ENCODE assay signal across 8 mouse cellular contexts in the genomic region with DNA sequence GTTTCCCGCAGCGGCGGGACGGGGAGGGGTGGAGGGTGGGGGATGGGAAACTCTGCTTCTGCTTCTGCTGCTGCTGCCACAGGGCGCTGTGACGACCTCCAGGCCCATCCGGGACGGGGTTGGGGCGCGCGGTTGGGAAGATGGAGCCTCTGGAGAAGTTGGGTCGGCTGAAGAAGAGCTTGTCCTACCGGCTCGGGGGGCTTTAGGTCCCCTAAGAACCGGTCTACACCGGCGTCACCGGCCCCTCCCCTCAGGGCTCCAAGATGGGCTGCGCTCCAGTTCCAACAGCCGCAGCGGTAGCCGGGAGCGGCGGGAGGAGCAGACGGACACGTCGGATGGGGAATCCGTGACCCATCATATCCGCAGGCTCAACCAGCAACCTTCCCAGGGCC. TPM values are rescaled to one million over a fixed set of nuclear protein-coding genes. Genes with fewer than 3 reads are reported as not detected.
DNase-seq lines count a peak whose midpoint lies in the region; ATAC-seq and TF ChIP-seq lines count a peak whose summit lies in the region.

No protein-coding gene starts in this region.

- TF ChIP-seq EP300 in heart, adult 2 months (IDR thresholded peaks at IDR 0.05; ENCODE audit: insufficient read depth, low read depth, low read length) = no peak

- H3K9me3 ChIP-seq in embryonic facial prominence, embryonic 11.5 days (replicated peaks; ENCODE audit: control insufficient read depth, low read length) = no peaks in the 10 kb centered on the region
- H3K9me3 ChIP-seq in limb, embryonic 14.5 days (ENCODE audit: control insufficient read depth, low read length) = no peaks in the 10 kb centered on the region
- no peaks in the 10 kb centered on the region for H3K9me3 ChIP-seq in midbrain, embryonic 13.5 days

- peaks cover 8% of the 10 kb centered on the region for H3K36me3 ChIP-seq in spleen, adult 2 months (ENCODE audit: control insufficient read depth, insufficient read depth, low read length)
- peaks cover 4% of the 10 kb centered on the region; the same call in 1 of the 2 replicates for H3K36me3 ChIP-seq in embryonic facial prominence, embryonic 11.5 days (replicated peaks; ENCODE audit: control insufficient read depth, insufficient read depth, low read depth, low read length)
- H3K36me3 ChIP-seq in heart, adult 2 months (ENCODE audit: control insufficient read depth, insufficient read depth, low read length) = no peaks in the 10 kb centered on the region
- peaks cover 35% of the 10 kb centered on the region for H3K36me3 ChIP-seq in limb, embryonic 14.5 days (ENCODE audit: control insufficient read depth, insufficient read depth, low read length)
- H3K36me3 ChIP-seq in midbrain, embryonic 13.5 days = peaks cover 44% of the 10 kb centered on the region

- TF ChIP-seq CTCF in spleen, adult 2 months (IDR thresholded peaks at IDR 0.05; ENCODE audit: extremely low read depth, insufficient read depth, insufficient read length, insufficient replicate concordance) = no peak
- TF ChIP-seq CTCF in heart, adult 2 months (IDR thresholded peaks at IDR 0.05) = no peak

- H3K4me3 ChIP-seq in spleen, adult 2 months (ENCODE audit: extremely low read depth, insufficient read depth, insufficient read length) = peak overlapping the region; percentile 96
- peak overlapping the region; percentile 96 for H3K4me3 ChIP-seq in embryonic facial prominence, embryonic 11.5 days (ENCODE audit: low read depth, low read length)
- H3K4me3 ChIP-seq in heart, adult 2 months = peak overlapping the region; percentile 65
- H3K4me3 ChIP-seq in limb, embryonic 14.5 days (replicated peaks; ENCODE audit: low read length) = peak overlapping the region; percentile 58
- H3K4me3 ChIP-seq in midbrain, embryonic 13.5 days (replicated peaks) = peak overlapping the region; percentile 97

- 1% methylated on average over 29 of the region's 29 CpGs for WGBS in spleen, adult 2 months
- WGBS in embryonic facial prominence, embryonic 11.5 days = under 1% methylated on average over 24 of the region's 29 CpGs
- under 1% methylated on average over 29 of the region's 29 CpGs for WGBS in heart, adult 2 months
- WGBS in limb, embryonic 14.5 days = 0% methylated on average over 22 of the region's 29 CpGs
- 1% methylated on average over 27 of the region's 29 CpGs for WGBS in midbrain, embryonic 13.5 days

- no peak for TF ChIP-seq POLR2A in spleen, adult 2 months (IDR thresholded peaks at IDR 0.05; ENCODE audit: low read depth, low read length)
- TF ChIP-seq POLR2A in heart, adult 2 months (IDR thresholded peaks at IDR 0.05; ENCODE audit: insufficient read depth, low read depth, low read length) = no peak
- TF ChIP-seq POLR2A in limb, embryonic 14.5 days (IDR thresholded peaks at IDR 0.05; ENCODE audit: borderline replicate concordance, extremely low read depth, insufficient read depth, insufficient read length) = no peak

- ATAC-seq in embryonic facial prominence, embryonic 11.5 days (replicated peaks; ENCODE audit: insufficient number of reproducible peaks, low FRiP score, low TSS enrichment, low read depth) = peak; percentile 20; the same call in 1 of the 2 replicates
- peak; percentile 7 for ATAC-seq in limb, embryonic 14.5 days (ENCODE audit: low FRiP score, low read depth)
- peak; percentile 48 for ATAC-seq in midbrain, embryonic 13.5 days

- peaks cover 8% of the 10 kb centered on the region; the same call in 1 of the 2 replicates for H3K4me1 ChIP-seq in spleen, adult 2 months (ENCODE audit: control insufficient read depth, insufficient read depth, insufficient read length)
- H3K4me1 ChIP-seq in embryonic facial prominence, embryonic 11.5 days (ENCODE audit: control insufficient read depth, insufficient read depth, low read length) = no peaks in the 10 kb centered on the region
- peaks cover 2% of the 10 kb centered on the region for H3K4me1 ChIP-seq in heart, adult 2 months (ENCODE audit: control insufficient read depth, insufficient read depth, low read length)
- peaks cover 11% of the 10 kb centered on the region; the same call in 1 of the 2 replicates for H3K4me1 ChIP-seq in limb, embryonic 14.5 days (ENCODE audit: control insufficient read depth, insufficient read depth, low read length)
- H3K4me1 ChIP-seq in midbrain, embryonic 13.5 days (replicated peaks) = peaks cover 26% of the 10 kb centered on the region

- intact Hi-C loops in heart, adult 2 months (cut with DNase I) = no loop called here

- no peaks in the 10 kb centered on the region for H3K27me3 ChIP-seq in spleen, adult 2 months (ENCODE audit: control insufficient read depth, insufficient read depth, low read length)
- H3K27me3 ChIP-seq in embryonic facial prominence, embryonic 11.5 days (ENCODE audit: control insufficient read depth, insufficient read depth, low read length) = no peaks in the 10 kb centered on the region
- no peaks in the 10 kb centered on the region for H3K27me3 ChIP-seq in heart, adult 2 months (ENCODE audit: control insufficient read depth, insufficient read depth, low read length)
- no peaks in the 10 kb centered on the region for H3K27me3 ChIP-seq in limb, embryonic 14.5 days (ENCODE audit: control insufficient read depth, insufficient read depth, low read length)
- no peaks in the 10 kb centered on the region for H3K27me3 ChIP-seq in midbrain, embryonic 13.5 days

- peak overlapping the region; percentile 88 for H3K27ac ChIP-seq in spleen, adult 2 months (ENCODE audit: insufficient read depth, low read length)
- peak overlapping the region; percentile 81 for H3K27ac ChIP-seq in embryonic facial prominence, embryonic 11.5 days (replicated peaks; ENCODE audit: low read depth, low read length)
- peak overlapping the region; percentile 89 for H3K27ac ChIP-seq in heart, adult 2 months
- H3K27ac ChIP-seq in limb, embryonic 14.5 days (replicated peaks; ENCODE audit: low read depth, low read length) = peak overlapping the region; percentile 95
- peak overlapping the region; percentile 94 for H3K27ac ChIP-seq in midbrain, embryonic 13.5 days

- H3K79me2 ChIP-seq in heart, adult 2 months (replicated peaks; ENCODE audit: control insufficient read depth, insufficient read depth, low read length) = no peaks in the 10 kb centered on the region

- peak overlapping the region; percentile 84 for H3K9ac ChIP-seq in embryonic facial prominence, embryonic 11.5 days (replicated peaks; ENCODE audit: low read length)
- H3K9ac ChIP-seq in heart, adult 2 months (ENCODE audit: low read depth, low read length) = peak overlapping the region; percentile 57
- peak overlapping the region; percentile 82 for H3K9ac ChIP-seq in limb, embryonic 14.5 days (ENCODE audit: low read depth, low read length, severe bottlenecking)
- H3K9ac ChIP-seq in midbrain, embryonic 13.5 days (replicated peaks) = peak overlapping the region; percentile 86

- H3K4me2 ChIP-seq in embryonic facial prominence, embryonic 11.5 days (ENCODE audit: low read depth, low read length) = peak overlapping the region; percentile 90
- H3K4me2 ChIP-seq in limb, embryonic 14.5 days (replicated peaks; ENCODE audit: low read depth, low read length, severe bottlenecking) = peak overlapping the region; percentile 73
- H3K4me2 ChIP-seq in midbrain, embryonic 13.5 days (replicated peaks) = peak overlapping the region; percentile 90

- no peak for DNase-seq in spleen, adult 2 months (ENCODE audit: low read depth in 1 of 2, low spot score in 2 of 2)
- no peak for DNase-seq in spleen, adult 12 weeks (ENCODE audit: low spot score)
- DNase-seq in embryonic facial prominence, embryonic 11.5 days (ENCODE audit: low spot score) = peak; percentile 62
- DNase-seq in heart, adult 2 months = peak; percentile 68 to 73
- DNase-seq in kidney, adult 11 months = peak; percentile 49
- DNase-seq in limb, embryonic 14.5 days (ENCODE audit: low spot score) = peak; percentile 52
- DNase-seq in urinary bladder, postnatal 14 days (ENCODE audit: low spot score) = peak; percentile 58

RNA-seq across cellular contexts. Expression of a gene that starts 0.3 kb away (rescaled TPM):
- 19.3 and 24.3 TPM in 2 replicates for polyA plus RNA-seq in spleen, adult 2 months (2012; rRNA removed)
- polyA plus RNA-seq in embryonic facial prominence, embryonic 11.5 days (2014; fragmentation: Nextera tagmentation; extraction: Ambion mirVana) = 37.7 and 38.2 TPM in 2 replicates
- 1 to 10 TPM; 3.9 to 4.3 TPM for total RNA-seq in heart, adult 2 months (2021)
- polyA plus RNA-seq in heart, adult 2 months (2012; rRNA removed) = 6.8 and 7.6 TPM in 2 replicates
- 57.8 and 62.8 TPM in 2 replicates for polyA plus RNA-seq in limb, embryonic 14.5 days (2012; rRNA removed)
- 33.3 and 34.7 TPM in 2 replicates for polyA plus RNA-seq in limb, embryonic 14.5 days (2014; fragmentation: Nextera tagmentation; extraction: Ambion mirVana)
- 69.0 and 74.6 TPM in 2 replicates for polyA plus RNA-seq in midbrain, embryonic 13.5 days (2015; fragmentation: Nextera tagmentation; extraction: Ambion mirVana)

RNA-seq across cellular contexts. Expression of a gene that starts 0.7 kb away (rescaled TPM):
- 28.9 and 33.9 TPM in 2 replicates for polyA plus RNA-seq in spleen, adult 2 months (2012; rRNA removed)
- polyA plus RNA-seq in embryonic facial prominence, embryonic 11.5 days (2014; fragmentation: Nextera tagmentation; extraction: Ambion mirVana) = 31.3 and 32.3 TPM in 2 replicates
- total RNA-seq in heart, adult 2 months (2021) = 10 to 100 TPM; 27.4 to 35.6 TPM
- polyA plus RNA-seq in heart, adult 2 months (2012; rRNA removed) = 17.0 and 18.2 TPM in 2 replicates
- polyA plus RNA-seq in limb, embryonic 14.5 days (2012; rRNA removed) = 37.7 and 41.8 TPM in 2 replicates
- polyA plus RNA-seq in limb, embryonic 14.5 days (2014; fragmentation: Nextera tagmentation; extraction: Ambion mirVana) = 43.4 and 49.5 TPM in 2 replicates
- 46.4 and 50.3 TPM in 2 replicates for polyA plus RNA-seq in midbrain, embryonic 13.5 days (2015; fragmentation: Nextera tagmentation; extraction: Ambion mirVana)

RNA-seq across cellular contexts. Expression of a gene that starts 10.8 kb away (rescaled TPM):
- 65.1 and 79.6 TPM in 2 replicates for polyA plus RNA-seq in spleen, adult 2 months (2012; rRNA removed)
- 96.7 and 112 TPM in 2 replicates for polyA plus RNA-seq in embryonic facial prominence, embryonic 11.5 days (2014; fragmentation: Nextera tagmentation; extraction: Ambion mirVana)
- 10 to 100 TPM; 63.0 to 75.2 TPM for total RNA-seq in heart, adult 2 months (2021)
- 54.5 and 59.6 TPM in 2 replicates for polyA plus RNA-seq in heart, adult 2 months (2012; rRNA removed)
- 73.4 and 83.1 TPM in 2 replicates for polyA plus RNA-seq in limb, embryonic 14.5 days (2012; rRNA removed)
- polyA plus RNA-seq in limb, embryonic 14.5 days (2014; fragmentation: Nextera tagmentation; extraction: Ambion mirVana) = 77.2 and 84.6 TPM in 2 replicates
- polyA plus RNA-seq in midbrain, embryonic 13.5 days (2015; fragmentation: Nextera tagmentation; extraction: Ambion mirVana) = 107 and 112 TPM in 2 replicates

RNA-seq across cellular contexts. Expression of a gene that starts 40.0 kb away (rescaled TPM):
- 19.1 and 19.2 TPM in 2 replicates for polyA plus RNA-seq in spleen, adult 2 months (2012; rRNA removed)
- 2.2 and 2.4 TPM in 2 replicates for polyA plus RNA-seq in embryonic facial prominence, embryonic 11.5 days (2014; fragmentation: Nextera tagmentation; extraction: Ambion mirVana)
- 1 to 10 TPM; 7.5 to 9.6 TPM for total RNA-seq in heart, adult 2 months (2021)
- 4.3 and 9.4 TPM in 2 replicates for polyA plus RNA-seq in heart, adult 2 months (2012; rRNA removed)
- 0.14 and 0.42 TPM in 2 replicates for polyA plus RNA-seq in limb, embryonic 14.5 days (2012; rRNA removed)
- polyA plus RNA-seq in limb, embryonic 14.5 days (2014; fragmentation: Nextera tagmentation; extraction: Ambion mirVana) = 1.5 and 3.3 TPM in 2 replicates
- polyA plus RNA-seq in midbrain, embryonic 13.5 days (2015; fragmentation: Nextera tagmentation; extraction: Ambion mirVana) = 7.8 and 8.1 TPM in 2 replicates

RNA-seq across cellular contexts. Expression of a gene that starts 52.3 kb away (rescaled TPM):
- polyA plus RNA-seq in spleen, adult 2 months (2012; rRNA removed) = 344 and 382 TPM in 2 replicates
- polyA plus RNA-seq in embryonic facial prominence, embryonic 11.5 days (2014; fragmentation: Nextera tagmentation; extraction: Ambion mirVana) = 3.7 and 3.9 TPM in 2 replicates
- 10 to 100 TPM; 27.3 to 34.1 TPM for total RNA-seq in heart, adult 2 months (2021)
- polyA plus RNA-seq in heart, adult 2 months (2012; rRNA removed) = 43.4 and 46.4 TPM in 2 replicates
- 13.5 and 15.0 TPM in 2 replicates for polyA plus RNA-seq in limb, embryonic 14.5 days (2012; rRNA removed)
- polyA plus RNA-seq in limb, embryonic 14.5 days (2014; fragmentation: Nextera tagmentation; extraction: Ambion mirVana) = 10.0 and 10.8 TPM in 2 replicates
- 4.3 and 5.2 TPM in 2 replicates for polyA plus RNA-seq in midbrain, embryonic 13.5 days (2015; fragmentation: Nextera tagmentation; extraction: Ambion mirVana)

Comparison
In these comparisons a context has a peak if more than half of its experiments do, and no peak if none do; other contexts are left out.
1. DNase-seq: peak in embryonic facial prominence, embryonic 11.5 days (single experiment), heart, adult 2 months (2 of 2), kidney, adult 11 months (single experiment), limb, embryonic 14.5 days (single experiment) and urinary bladder, postnatal 14 days (single experiment); none in spleen, adult 2 months (0 of 2) and spleen, adult 12 weeks (single experiment).
2. Peak in every context shown above with its lines, with median percentiles within 50 percentile points of each other: H3K27ac ChIP-seq, H3K4me3 ChIP-seq, ATAC-seq, H3K4me2 ChIP-seq and H3K9ac ChIP-seq.